Mouse (Mus musculus) limb, embryonic 14.5 days (tissue): ENCODE measurements around the gene Eif4e2. TPM values are rescaled to one million over a fixed set of nuclear protein-coding genes. Genes with fewer than 3 reads are reported as not detected.
A peak's percentile ranks its signal among the peaks of the same experiment; 100 is the strongest.

Experiments used
- ATAC-seq: fragments of 200-750 bp; cut with Nextera tagmentation; 2 replicates; pipeline ENCODE4 v1.8.0; 2017; ENCODE audit warnings: low read depth, moderate number of reproducible peaks, moderate TSS enrichment; ENCODE audit not compliant: low FRiP score
- DNase-seq: peaks from one replicate; pipeline ENCODE4 v3.0.0-alpha.2; 2015; ENCODE audit warnings: low spot score
- H3K27ac ChIP-seq: fragments of 300-500 bp; sonication (generic); replicated peaks from 2 replicates; pipeline ENCODE4 v1.5.1; 2014; ENCODE audit warnings: low read depth, mild to moderate bottlenecking, low read length, moderate library complexity, mixed read lengths
- H3K27me3 ChIP-seq: fragments of 300-500 bp; sonication (generic); 2 replicates; pipeline ENCODE4 v1.6.1; 2014; ENCODE audit warnings: low read length, mixed read lengths; ENCODE audit not compliant: control insufficient read depth, insufficient read depth
- H3K36me3 ChIP-seq: fragments of 300-500 bp; sonication (generic); 2 replicates; pipeline ENCODE4 v1.6.1; 2014; ENCODE audit warnings: mild to moderate bottlenecking, low read length, moderate library complexity, mixed read lengths; ENCODE audit not compliant: control insufficient read depth, insufficient read depth
- H3K4me1 ChIP-seq: fragments of 300-500 bp; sonication (generic); 2 replicates; pipeline ENCODE4 v1.6.1; 2014; ENCODE audit warnings: antibody characterized with exemption, low read length, mixed read lengths; ENCODE audit not compliant: control insufficient read depth, insufficient read depth
- H3K4me2 ChIP-seq: fragments of 300-500 bp; sonication (generic); replicated peaks from 2 replicates; pipeline ENCODE4 v1.6.1; 2014; ENCODE audit warnings: low read depth, mild to moderate bottlenecking, low read length, moderate library complexity; ENCODE audit not compliant: severe bottlenecking
- H3K4me3 ChIP-seq: fragments of 300-500 bp; sonication (generic); replicated peaks from 2 replicates; pipeline ENCODE4 v1.5.1; 2014; ENCODE audit warnings: low read length
- H3K9ac ChIP-seq: fragments of 300-500 bp; sonication (generic); 2 replicates; pipeline ENCODE4 v1.6.1; 2014; ENCODE audit warnings: mild to moderate bottlenecking, low read depth, low read length, moderate library complexity; ENCODE audit not compliant: severe bottlenecking
- H3K9me3 ChIP-seq: fragments of 300-500 bp; sonication (generic); 2 replicates; pipeline ENCODE4 v1.6.1; 2016; ENCODE audit warnings: low read length; ENCODE audit not compliant: control insufficient read depth
- POLR2A ChIP-seq: fragments of 200-500 bp; IDR thresholded peaks from 2 replicates; pipeline ENCODE4 v1.8.0; 2012; ENCODE audit warnings: inconsistent platforms, mild to moderate bottlenecking, moderate library complexity, borderline replicate concordance; ENCODE audit not compliant: insufficient read depth, insufficient read length; ENCODE audit errors: extremely low read depth
- WGBS: fragments of 180-500 bp; shearing (Covaris S2); extraction: QIAGEN DNeasy Blood & Tissue Kit; methylation state at CpG from one replicate; pipeline ENCODE4 v1.1.7; 2014; 5-methylcytosine and 5-hydroxymethylcytosine counted together
- polyA plus RNA-seq, 2 experiments: library from polyadenylated mRNA; depleted of rRNA in 1 of 2; stranded (reverse) in 1 of 2; unstranded in 1 of 2; fragments of >200 nt; fragmentation: Nextera tagmentation in 1 of 2; extraction: Ambion mirVana in 1 of 2; gene quantifications; 2 replicates each; pipeline versions ENCODE4 v1.2.1 to v1.2.3; 2012 to 2014

The Eif4e2 gene
- polyA plus RNA-seq, 2 experiments = 118 to 139 TPM

DNA sequence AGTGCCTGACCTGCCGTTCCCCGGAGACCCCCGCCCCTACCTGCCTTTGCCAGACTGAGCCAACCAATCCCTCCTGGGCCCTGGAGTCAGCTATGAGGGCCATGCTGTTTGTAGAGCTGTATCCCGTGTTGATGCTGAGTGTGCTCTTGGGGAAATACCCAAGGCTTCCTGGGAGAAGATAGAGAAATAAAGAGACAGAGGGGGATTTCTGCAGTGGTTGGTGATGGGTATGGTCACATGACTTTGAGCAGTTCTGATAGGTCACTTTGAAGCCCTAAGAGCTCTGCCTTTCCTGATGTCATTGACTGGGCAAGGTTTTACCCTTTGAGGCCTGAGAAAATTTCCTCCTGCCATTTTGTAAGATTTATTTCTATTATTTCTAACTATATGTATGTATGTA lies 2.3 kb upstream of the Eif4e2 start:
- no peak for TF ChIP-seq POLR2A

DNA sequence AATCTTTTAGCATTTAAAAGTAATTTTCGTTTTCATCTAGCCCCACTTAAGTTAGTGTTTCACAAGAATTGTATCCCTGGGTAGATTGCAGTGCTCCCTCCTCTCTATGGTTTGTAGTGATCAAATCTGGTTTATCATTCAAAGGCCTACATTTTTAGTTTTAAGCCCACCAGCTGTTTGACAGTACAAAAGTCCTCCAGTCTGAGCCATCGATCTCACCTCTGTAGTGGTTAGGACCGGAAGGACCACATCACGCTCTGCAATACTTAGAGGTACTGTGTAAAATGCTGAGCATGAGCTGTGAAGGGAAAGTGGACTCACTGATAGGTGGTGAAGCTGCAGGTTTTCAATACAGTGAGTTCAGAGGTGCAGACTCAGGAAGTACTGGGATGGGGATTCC lies 1.0 kb downstream of the Eif4e2 start:
- Histone ChIP-seq H3K4me3 (peak overlapping the region; percentile 80), H3K27me3 (no peaks in the 10 kb centered on the region), H3K9me3 (no peaks in the 10 kb centered on the region), H3K4me1 (peaks cover 15% of the 10 kb centered on the region; the same call in 1 of the 2 replicates), H3K36me3 (peaks cover 9% of the 10 kb centered on the region), H3K4me2 (peak overlapping the region; percentile 78), H3K27ac (peak overlapping the region; percentile 99), H3K9ac (peak overlapping the region; percentile 99)
- DNase-seq = no peak
- no peak for ATAC-seq
- no peak for TF ChIP-seq POLR2A
- WGBS = 19% methylated on average over 4 of the region's 4 CpGs

More for the DNA sequence above, 2.3 kb upstream of the Eif4e2 start:
- no peak overlapping the region for H3K27ac ChIP-seq
- no peak for ATAC-seq
- no peaks in the 10 kb centered on the region for H3K9me3 ChIP-seq
- H3K4me2 ChIP-seq = no peak overlapping the region
- peaks cover 15% of the 10 kb centered on the region; the same call in 1 of the 2 replicates for H3K4me1 ChIP-seq
- no peak overlapping the region for H3K4me3 ChIP-seq
- no peaks in the 10 kb centered on the region; the same call in 1 of the 2 replicates for H3K36me3 ChIP-seq
- WGBS = 87% methylated on average over 4 of the region's 4 CpGs
- DNase-seq = no peak
- no peaks in the 10 kb centered on the region; the same call in 1 of the 2 replicates for H3K27me3 ChIP-seq
- H3K9ac ChIP-seq = no peak overlapping the region

DNA sequence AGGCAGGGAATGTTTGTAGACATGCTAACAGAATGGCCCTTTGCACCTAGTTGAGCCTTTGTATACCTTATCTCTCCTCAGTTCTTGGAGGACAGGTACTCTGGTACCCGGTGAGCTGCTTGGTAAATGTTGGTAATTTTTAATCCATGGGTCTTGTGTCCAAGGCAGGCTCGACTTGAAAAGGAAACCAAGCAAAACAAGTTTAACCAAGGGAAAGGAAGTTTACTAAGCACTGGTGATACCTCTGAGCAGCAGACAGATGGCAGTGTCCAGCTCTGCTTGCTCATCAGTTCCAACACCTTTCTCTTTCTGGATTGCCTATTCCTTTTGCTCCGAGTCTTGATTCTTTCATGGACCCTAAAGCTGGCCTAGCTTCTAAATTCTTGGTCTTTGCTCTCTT lies 4.2 kb downstream of the Eif4e2 start:
- Histone ChIP-seq H3K9me3 (no peaks in the 10 kb centered on the region), H3K27me3 (no peaks in the 10 kb centered on the region), H3K4me2 (no peak overlapping the region), H3K4me1 (peaks cover 15% of the 10 kb centered on the region; the same call in 1 of the 2 replicates), H3K9ac (no peak overlapping the region), H3K36me3 (peaks cover 39% of the 10 kb centered on the region), H3K4me3 (no peak overlapping the region), H3K27ac (no peak overlapping the region)
- DNase-seq = no peak
- no peak for TF ChIP-seq POLR2A
- WGBS = 72% methylated on average over 3 of the region's 3 CpGs
- no peak for ATAC-seq

DNA sequence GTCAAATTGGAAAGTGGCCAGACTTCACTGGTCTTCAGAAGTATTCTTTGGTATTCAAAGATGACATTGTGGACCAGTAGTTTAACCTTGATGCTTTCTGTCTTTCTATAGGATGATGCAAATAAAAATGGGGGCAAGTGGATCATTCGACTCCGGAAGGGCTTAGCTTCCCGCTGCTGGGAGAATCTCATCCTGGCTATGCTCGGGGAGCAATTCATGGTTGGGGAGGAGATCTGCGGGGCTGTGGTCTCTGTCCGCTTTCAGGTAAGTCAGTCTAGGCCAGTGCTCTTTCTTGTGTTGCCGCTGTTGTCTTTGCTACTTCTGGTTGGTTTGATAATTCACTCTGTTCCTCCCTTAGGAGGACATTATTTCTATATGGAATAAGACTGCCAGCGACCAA lies 12.0 kb downstream of the Eif4e2 start:
- H3K9ac ChIP-seq = no peak overlapping the region
- DNase-seq (no peak), ATAC-seq (no peak)
- no peak for TF ChIP-seq POLR2A
- no peaks in the 10 kb centered on the region for H3K4me1 ChIP-seq
- H3K9me3 ChIP-seq = no peaks in the 10 kb centered on the region
- no peak overlapping the region for H3K4me2 ChIP-seq
- peaks cover 97% of the 10 kb centered on the region for H3K36me3 ChIP-seq
- no peak overlapping the region for H3K4me3 ChIP-seq
- WGBS = 96% methylated on average over 8 of the region's 8 CpGs
- H3K27me3 ChIP-seq = no peaks in the 10 kb centered on the region
- H3K27ac ChIP-seq = no peak overlapping the region

DNA sequence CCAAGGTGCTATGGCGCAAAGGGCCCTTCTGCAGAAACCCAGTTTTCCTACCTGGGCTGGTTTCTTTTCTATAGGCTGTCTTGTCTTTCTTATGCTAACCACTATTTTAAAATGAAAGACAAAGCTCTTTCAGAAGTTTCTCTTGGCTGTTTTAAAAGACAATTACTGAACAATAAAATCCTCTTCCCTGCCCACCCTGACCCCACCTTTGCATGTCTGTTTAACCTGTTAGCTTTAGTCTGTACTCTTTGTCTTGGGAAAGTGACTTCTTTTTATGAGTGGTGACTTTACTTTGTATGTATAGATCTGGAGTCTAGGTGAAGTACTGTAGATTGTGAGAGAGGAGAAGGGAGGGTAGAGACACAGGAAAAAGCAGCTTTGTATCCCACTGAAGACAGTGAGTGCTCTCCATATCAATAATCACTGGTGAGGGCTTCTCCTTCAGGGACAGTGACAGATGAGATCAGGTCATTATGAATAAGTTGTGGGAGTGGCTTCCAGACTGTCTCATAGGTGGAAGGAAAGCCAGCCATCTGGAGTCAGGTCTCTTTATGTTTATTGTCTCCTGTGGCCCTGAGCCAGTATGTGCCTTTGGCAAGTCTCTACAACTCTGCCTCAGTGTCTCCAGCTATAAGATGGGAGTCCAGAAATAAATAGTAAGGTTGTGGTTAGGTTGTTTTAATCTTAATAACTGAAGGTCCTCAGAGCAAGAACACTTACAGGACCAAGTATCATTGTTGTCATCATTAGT lies 12.9 kb downstream of the Eif4e2 start:
- H3K4me2 ChIP-seq = no peak overlapping the region
- H3K9ac ChIP-seq = no peak overlapping the region
- H3K27ac ChIP-seq = no peak overlapping the region
- no peak for TF ChIP-seq POLR2A
- no peaks in the 10 kb centered on the region for H3K4me1 ChIP-seq
- 88% methylated on average over 1 of the region's 1 CpGs for WGBS
- ATAC-seq (no peak), DNase-seq (no peak)
- no peaks in the 10 kb centered on the region for H3K9me3 ChIP-seq
- no peaks in the 10 kb centered on the region for H3K27me3 ChIP-seq
- H3K4me3 ChIP-seq = no peak overlapping the region
- H3K36me3 ChIP-seq = peaks cover 96% of the 10 kb centered on the region
